Mouse (Mus musculus) frontal cortex, postnatal 14 days (tissue): ENCODE results near the gene R3hdm4.
"Not testable (repeated sequence)": the region's sequence is repeated elsewhere in the genome, so short reads cannot be mapped to it uniquely, and the experiment has no call there.

ENCODE experiments used
- DNase-seq, 2 experiments: peaks; one replicate each; pipeline ENCODE4 v3.0.0; 2022; ENCODE audit warnings: low spot score in 2 of 2

The R3hdm4 gene

GRCm38 (mm10) chr10:79920958-79921535, at the start of gene R3hdm4:
Gene R3hdm4 (minus strand): TSS chr10:79921208.
- no peak for DNase-seq

GRCm38 (mm10) chr10:79970415-79971182, 49.6 kb upstream of the R3hdm4 start, which contains the start of gene Grin3b:
Gene Grin3b (plus strand): TSS chr10:79970715.
- DNase-seq = no peak

GRCm38 (mm10) chr10:79969124-79969568, 48.1 kb upstream of the R3hdm4 start:
- DNase-seq = no peak

GRCm38 (mm10) chr10:79968181-79968580, 47.2 kb upstream of the R3hdm4 start:
- no peak for DNase-seq

- DNase-seq = no peak
These were observed 45.9 kb upstream of the R3hdm4 start for GRCm38 (mm10) chr10:79966886-79967400.

- no peak for DNase-seq
These were observed 44.3 kb upstream of the R3hdm4 start for GRCm38 (mm10) chr10:79965325-79965724.

- DNase-seq = no peak
These were observed 43.7 kb upstream of the R3hdm4 start for GRCm38 (mm10) chr10:79964727-79965126.

- no peak for DNase-seq
These were observed 39.8 kb upstream of the R3hdm4 start for GRCm38 (mm10) chr10:79960671-79961294.

- DNase-seq = peak; percentile 99 to 100
These were observed 39.0 kb upstream of the R3hdm4 start, which contains the start of gene Wdr18 for GRCm38 (mm10) chr10:79959847-79960601. Gene Wdr18 (plus strand): TSS chr10:79960152.

- DNase-seq = not testable (repeated sequence)
These were observed 38.4 kb upstream of the R3hdm4 start for GRCm38 (mm10) chr10:79959412-79959811.

- peak; percentile 56 to 69 for DNase-seq
These were observed 37.3 kb upstream of the R3hdm4 start for GRCm38 (mm10) chr10:79958140-79958816.

GRCm38 (mm10) chr10:79956643-79957154, 35.7 kb upstream of the R3hdm4 start:
- DNase-seq = no peak

GRCm38 (mm10) chr10:79955691-79956090, 34.7 kb upstream of the R3hdm4 start:
- DNase-seq = no peak

- no peak for DNase-seq
These were observed 32.9 kb upstream of the R3hdm4 start for GRCm38 (mm10) chr10:79953946-79954345.

GRCm38 (mm10) chr10:79950661-79951060, 29.7 kb upstream of the R3hdm4 start:
- DNase-seq = no peak

GRCm38 (mm10) chr10:79949873-79950272, 28.9 kb upstream of the R3hdm4 start:
- DNase-seq = no peak

GRCm38 (mm10) chr10:79947502-79947901, 26.5 kb upstream of the R3hdm4 start:
- no peak for DNase-seq

- DNase-seq = no peak
These were observed 25.8 kb upstream of the R3hdm4 start for GRCm38 (mm10) chr10:79946752-79947322.

- no peak for DNase-seq
These were observed 24.7 kb upstream of the R3hdm4 start for GRCm38 (mm10) chr10:79945507-79946234.

GRCm38 (mm10) chr10:79943471-79943901, 22.5 kb upstream of the R3hdm4 start:
- DNase-seq = no peak
